Mouse (Mus musculus) forebrain, embryonic 10.5 days (tissue): Measurements from ENCODE around the gene Lxn. TPM values are rescaled to one million over a fixed set of nuclear protein-coding genes. Genes with fewer than 3 reads are reported as not detected.

Source experiments
- DNase-seq: peaks from one replicate; pipeline ENCODE4 v3.0.0-alpha.2; 2017; ENCODE audit warnings: low spot score; ENCODE audit errors: extremely low spot score
- H3K27ac ChIP-seq: fragments of 300-500 bp; sonication (generic); 2 replicates; pipeline ENCODE4 v1.5.1; 2016; ENCODE audit warnings: mild to moderate bottlenecking
- H3K27me3 ChIP-seq: fragments of 300-500 bp; sonication (generic); 2 replicates; pipeline ENCODE4 v1.6.1; 2016; ENCODE audit warnings: mild to moderate bottlenecking; ENCODE audit not compliant: poor library complexity, severe bottlenecking
- H3K36me3 ChIP-seq: fragments of 300-500 bp; sonication (generic); replicated peaks from 2 replicates; pipeline ENCODE4 v1.6.1; 2016; ENCODE audit warnings: mild to moderate bottlenecking, moderate library complexity
- H3K4me1 ChIP-seq: fragments of 300-500 bp; sonication (generic); 2 replicates; pipeline ENCODE4 v1.6.1; 2016
- H3K4me3 ChIP-seq: fragments of 300-500 bp; sonication (generic); 2 replicates; pipeline ENCODE4 v1.5.1; 2016; ENCODE audit warnings: mild to moderate bottlenecking, moderate library complexity
- H3K9me3 ChIP-seq: fragments of 300-500 bp; sonication (generic); 2 replicates; pipeline ENCODE4 v1.6.1; 2016; ENCODE audit warnings: mild to moderate bottlenecking, moderate library complexity
- WGBS: fragments of 180-500 bp; shearing (Covaris S2); methylation state at CpG from one replicate; pipeline ENCODE4 v1.1.7; 2016; 5-methylcytosine and 5-hydroxymethylcytosine counted together
- polyA plus RNA-seq: library from polyadenylated mRNA; unstranded; fragments of >200 nt; fragmentation: Nextera tagmentation; extraction: Ambion mirVana; gene quantifications from 2 replicates; pipeline ENCODE4 v1.2.1, GENCODE M21; 2016

Gene Lxn
- polyA plus RNA-seq, 1 experiment from 2014 or later = 40.1 TPM

DNA sequence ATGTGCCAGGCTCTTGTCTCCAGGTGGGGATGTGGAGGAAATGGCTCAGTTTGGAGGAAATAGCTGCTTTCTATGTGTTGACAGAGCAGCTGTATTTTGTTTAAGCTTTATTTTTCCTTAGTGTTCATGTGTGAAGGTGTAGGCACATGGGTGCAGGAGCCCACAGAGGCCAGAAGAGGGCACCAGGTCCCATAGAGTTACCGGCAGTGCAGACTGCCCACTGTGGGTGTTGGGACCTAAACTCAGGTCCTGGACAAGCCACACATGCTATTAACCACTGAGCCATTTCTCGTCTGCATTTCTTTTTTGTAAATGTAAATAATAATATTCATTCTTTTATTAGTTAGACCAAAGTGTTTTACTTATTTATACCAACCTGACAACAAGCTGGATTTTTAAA, 16.6 kb downstream of the Lxn start:
- Histone ChIP-seq H3K4me1 (no peaks in the 10 kb centered on the region), H3K9me3 (no peaks in the 10 kb centered on the region), H3K27ac (no peak overlapping the region), H3K27me3 (no peaks in the 10 kb centered on the region), H3K4me3 (no peak overlapping the region), H3K36me3 (peaks cover 97% of the 10 kb centered on the region)
- WGBS = 99% methylated on average over 2 of the region's 2 CpGs
- DNase-seq = no peak

DNA sequence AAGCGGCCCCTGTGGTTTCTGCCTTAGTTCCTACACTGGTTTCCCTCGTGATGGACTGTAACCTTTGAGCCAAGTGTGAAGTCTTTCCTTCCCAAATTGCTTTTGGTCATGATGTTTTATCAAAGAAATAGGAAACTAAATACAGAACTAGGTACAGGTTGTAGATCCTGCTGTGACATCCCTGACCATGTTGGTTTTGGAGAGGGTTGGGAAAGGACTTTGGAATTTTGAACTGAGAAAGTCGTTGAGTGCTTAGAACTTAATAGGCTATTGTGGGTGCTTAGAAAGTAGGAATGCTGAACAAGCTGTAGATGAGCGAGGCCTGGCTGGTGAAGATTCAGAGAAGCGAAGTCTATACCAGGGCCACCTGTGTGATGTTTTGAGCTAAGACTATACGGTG, 29.7 kb downstream of the Lxn start:
- 93% methylated on average over 6 of the region's 6 CpGs for WGBS
- DNase-seq = no peak
- Histone ChIP-seq H3K4me1 (peaks cover 11% of the 10 kb centered on the region), H3K36me3 (peaks cover 73% of the 10 kb centered on the region), H3K4me3 (no peak overlapping the region), H3K9me3 (no peaks in the 10 kb centered on the region; the same call in 1 of the 2 replicates), H3K27me3 (no peaks in the 10 kb centered on the region), H3K27ac (no peak overlapping the region)

DNA sequence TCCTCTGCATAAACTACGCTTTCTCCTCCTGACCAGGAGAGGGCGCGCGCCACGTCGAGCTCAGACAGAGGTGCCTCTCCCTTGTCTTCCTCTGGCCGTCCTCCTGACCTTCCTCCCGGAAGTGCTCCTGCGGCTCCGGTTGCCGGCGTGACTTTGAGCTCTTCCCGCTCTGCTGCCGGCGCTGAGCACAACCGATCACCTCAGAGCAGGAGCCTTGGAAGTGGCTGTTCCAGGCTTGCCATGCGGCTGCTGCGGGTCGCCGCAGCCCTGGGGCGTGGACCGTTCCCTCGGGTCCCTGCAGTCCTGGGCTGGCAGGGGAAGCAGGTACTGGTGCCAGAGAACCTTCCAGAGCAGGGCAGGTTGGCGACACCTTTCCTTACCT, 33.7 kb downstream of the Lxn start, which contains the start of gene Gfm1:
Gene Gfm1, plus strand, starts transcription at position 98 of the 382 bp plus-strand sequence.
- DNase-seq = peak; percentile 83
- Histone ChIP-seq H3K27me3 (no peaks in the 10 kb centered on the region), H3K9me3 (peaks cover 22% of the 10 kb centered on the region), H3K36me3 (peaks cover 33% of the 10 kb centered on the region), H3K4me3 (peak within 1 kb of the TSS; percentile 77), H3K4me1 (peaks cover 11% of the 10 kb centered on the region), H3K27ac (peak within 1 kb of the TSS; percentile 85)
- WGBS = under 1% methylated on average over 24 of the region's 24 CpGs

DNA sequence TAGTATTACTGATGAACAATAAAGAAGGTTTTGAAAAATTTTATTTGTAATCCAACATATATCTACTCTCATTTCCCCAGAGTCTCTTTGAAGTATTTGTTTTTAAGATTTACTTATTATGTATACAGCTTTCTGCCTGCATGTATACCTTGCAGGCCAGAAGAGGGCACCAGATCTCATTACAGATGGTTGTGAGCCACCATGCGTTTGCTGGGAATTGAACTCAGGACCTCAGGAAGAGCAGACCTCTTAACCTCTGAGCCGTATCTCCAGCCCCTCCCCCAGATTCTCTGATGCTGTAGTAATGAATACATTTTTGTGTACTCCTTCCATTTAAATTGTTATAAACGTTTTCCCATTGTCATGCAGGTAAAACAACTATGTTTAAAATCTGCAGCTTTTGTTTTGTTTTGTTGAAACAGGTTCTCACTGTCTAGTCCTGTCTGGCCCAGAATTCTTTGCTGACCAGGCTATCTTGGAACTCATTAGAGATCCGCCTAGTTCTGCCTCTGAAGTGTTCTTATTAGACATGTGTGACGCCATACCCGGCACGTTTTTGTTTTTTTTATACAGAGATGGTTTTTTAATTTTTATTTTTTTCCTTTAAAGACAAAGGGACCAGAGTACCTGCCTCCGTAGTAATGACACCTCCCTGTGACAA, 34.3 kb downstream of the Lxn start:
- peaks cover 22% of the 10 kb centered on the region for H3K9me3 ChIP-seq
- H3K4me3 ChIP-seq = peak overlapping the region; percentile 77
- 0 out of 2 replicates have a peak overlapping the region, but pooled peaks have one; percentile 85 for H3K27ac ChIP-seq
- WGBS = 38% methylated on average over 8 of the region's 8 CpGs
- H3K36me3 ChIP-seq = peaks cover 29% of the 10 kb centered on the region
- no peaks in the 10 kb centered on the region for H3K27me3 ChIP-seq
- no peak for DNase-seq
- H3K4me1 ChIP-seq = peaks cover 11% of the 10 kb centered on the region

Other genes starting within 250 kb of the Lxn start
- 23.0 and 24.4 TPM in 2 replicates for gene Mlf1, start 89.8 kb downstream of the Lxn start, polyA plus RNA-seq
- gene Gm17402, start 88.8 kb downstream of the Lxn start, polyA plus RNA-seq = not detected in 2 replicates
- gene Gfm1, start 33.8 kb downstream of the Lxn start, polyA plus RNA-seq = 56.5 and 63.7 TPM in 2 replicates
- gene Rarres1, start 51.6 kb upstream of the Lxn start, polyA plus RNA-seq = 0.23 and 0.42 TPM in 2 replicates
- 56.4 and 57.1 TPM in 2 replicates for gene Mfsd1, start 118.8 kb upstream of the Lxn start, polyA plus RNA-seq